Mouse (Mus musculus) MEL (cell line): ENCODE results near the gene Fam53b. TPM values are rescaled to one million over a fixed set of nuclear protein-coding genes. Genes with fewer than 3 reads are reported as not detected.

Experiments used
- DNase-seq: peaks from one replicate; pipeline ENCODE4 v3.0.0; 2011; ENCODE audit warnings: low read depth, low spot score
- H3K27ac ChIP-seq: 2 replicates; pipeline ENCODE4 v1.5.1; 2012; ENCODE audit warnings: low read depth, mild to moderate bottlenecking, control low read depth, low read length, moderate library complexity; ENCODE audit not compliant: control insufficient read depth
- H3K27me3 ChIP-seq, 2 experiments: fragments of 150-350 bp in 1 of 2; sonication (generic) in 1 of 2; 2 replicates each; pipeline ENCODE4 v1.6.1; 2012; ENCODE audit warnings: low read length in 2 of 2, mild to moderate bottlenecking in 2 of 2, improper control_type of control experiment in 1 of 2, moderate library complexity in 1 of 2; ENCODE audit not compliant: insufficient read depth in 2 of 2, control insufficient read depth in 1 of 2
- H3K36me3 ChIP-seq, 2 experiments: 2 replicates each; pipeline ENCODE4 v1.6.1; 2012 to 2014; ENCODE audit warnings: low read length in 2 of 2, improper control_type of control experiment in 1 of 2, inconsistent platforms in 1 of 2, mild to moderate bottlenecking in 1 of 2; ENCODE audit not compliant: insufficient read depth in 2 of 2, control insufficient read depth in 1 of 2
- H3K4me1 ChIP-seq, 2 experiments: fragments of 150-350 bp in 1 of 2; sonication (generic) in 1 of 2; 2 replicates each; pipeline ENCODE4 v1.6.1; 2012; ENCODE audit warnings: low read length in 2 of 2, improper control_type of control experiment in 1 of 2, mild to moderate bottlenecking in 1 of 2; ENCODE audit not compliant: insufficient read depth in 2 of 2, control insufficient read depth in 1 of 2
- H3K4me3 ChIP-seq, 2 experiments: fragments of 150-350 bp in 1 of 2; sonication (generic) in 1 of 2; 2 replicates each; pipeline ENCODE4 v1.5.1; 2012; ENCODE audit warnings: low read depth in 2 of 2, low read length in 2 of 2, mild to moderate bottlenecking in 2 of 2, moderate library complexity in 2 of 2, control low read depth in 1 of 2, improper control_type of control experiment in 1 of 2; ENCODE audit not compliant: control insufficient read depth in 1 of 2, insufficient read depth in 1 of 2
- H3K79me2 ChIP-seq: 2 replicates; pipeline ENCODE4 v1.6.1; 2012; ENCODE audit warnings: mild to moderate bottlenecking, low read length, moderate library complexity; ENCODE audit not compliant: control insufficient read depth, poor library complexity, insufficient read depth
- H3K9ac ChIP-seq: 2 replicates; pipeline ENCODE4 v1.6.1; 2012; ENCODE audit warnings: low read depth, mild to moderate bottlenecking, control low read depth, low read length, moderate library complexity; ENCODE audit not compliant: control insufficient read depth, poor library complexity, severe bottlenecking
- H3K9me3 ChIP-seq: fragments of 150-350 bp; sonication (generic); replicated peaks from 2 replicates; pipeline ENCODE4 v1.6.1; 2012; ENCODE audit warnings: mild to moderate bottlenecking, low read length, improper control_type of control experiment, moderate library complexity; ENCODE audit not compliant: insufficient read depth
- CTCF ChIP-seq, 3 experiments: IDR thresholded peaks in 2 of 3; conservative IDR thresholded peaks in 1 of 3; 2 replicates each; pipeline ENCODE4 v1.5.1; 2011 to 2012; ENCODE audit warnings: low read length in 3 of 3, low read depth in 2 of 3, mild to moderate bottlenecking in 2 of 3, improper control_type of control experiment in 1 of 3, inconsistent platforms in 1 of 3, mixed read lengths in 1 of 3, moderate library complexity in 1 of 3; ENCODE audit not compliant: control insufficient read depth in 1 of 3, insufficient read depth in 1 of 3, poor library complexity in 1 of 3, severe bottlenecking in 1 of 3
- ELF1 ChIP-seq: IDR thresholded peaks from 2 replicates; pipeline ENCODE4 v1.6.1; 2014; ENCODE audit warnings: low read depth, mild to moderate bottlenecking, inconsistent platforms, low read length, improper control_type of control experiment, moderate library complexity
- EP300 ChIP-seq, 2 experiments: IDR thresholded peaks; 2 replicates each; pipeline ENCODE4 v1.6.1; 2011; ENCODE audit warnings: improper control_type of control experiment in 2 of 2, low read length in 2 of 2, low read depth in 1 of 2, mild to moderate bottlenecking in 1 of 2
- ETS1 ChIP-seq: IDR thresholded peaks from 2 replicates; pipeline ENCODE4 v1.6.1; 2012; ENCODE audit warnings: low read depth, mild to moderate bottlenecking, inconsistent platforms, low read length, improper control_type of control experiment, moderate library complexity
- GABPA ChIP-seq: IDR thresholded peaks from 2 replicates; pipeline ENCODE4 v1.6.1; 2012; ENCODE audit warnings: low read depth, mild to moderate bottlenecking, inconsistent platforms, low read length, improper control_type of control experiment, moderate library complexity
- GATA1 ChIP-seq: IDR thresholded peaks from 2 replicates; pipeline ENCODE4 v1.6.1; 2011; ENCODE audit warnings: low read depth, low read length, improper control_type of control experiment
- HCFC1 ChIP-seq: IDR thresholded peaks from 2 replicates; pipeline ENCODE4 v1.6.1; 2012; ENCODE audit warnings: low read depth, mild to moderate bottlenecking, inconsistent platforms, low read length, improper control_type of control experiment, moderate library complexity
- KAT2A ChIP-seq: conservative IDR thresholded peaks from 2 replicates; pipeline ENCODE4 v1.6.1; 2012; ENCODE audit warnings: low read depth, low read length, improper control_type of control experiment, inconsistent platforms
- MAX ChIP-seq: IDR thresholded peaks from 2 replicates; pipeline ENCODE4 v1.6.1; 2011; ENCODE audit warnings: low read length, improper control_type of control experiment
- MEF2A ChIP-seq: IDR thresholded peaks from 2 replicates; pipeline ENCODE4 v1.6.1; 2014; ENCODE audit warnings: low read depth, mild to moderate bottlenecking, inconsistent platforms, low read length, improper control_type of control experiment; ENCODE audit not compliant: poor library complexity, insufficient replicate concordance, severe bottlenecking; ENCODE audit errors: extremely low read depth
- MXI1 ChIP-seq: IDR thresholded peaks from 2 replicates; pipeline ENCODE4 v1.6.1; 2011; ENCODE audit warnings: mild to moderate bottlenecking, low read depth, low read length, improper control_type of control experiment
- NELFE ChIP-seq: IDR thresholded peaks from 2 replicates; pipeline ENCODE4 v1.6.1; 2011; ENCODE audit warnings: low read depth, low read length, improper control_type of control experiment
- POLR2A ChIP-seq, 2 experiments: IDR thresholded peaks; 2 replicates each; pipeline ENCODE4 v1.6.1; 2011 to 2012; ENCODE audit warnings: low read length in 2 of 2, mild to moderate bottlenecking in 2 of 2, control low read depth in 1 of 2, improper control_type of control experiment in 1 of 2, low read depth in 1 of 2, moderate library complexity in 1 of 2; ENCODE audit not compliant: control insufficient read depth in 1 of 2, insufficient read depth in 1 of 2, poor library complexity in 1 of 2
- POLR2AphosphoS2 ChIP-seq: IDR thresholded peaks from 2 replicates; pipeline ENCODE4 v1.6.1; 2011; ENCODE audit warnings: low read length, improper control_type of control experiment
- POLR2AphosphoS5 ChIP-seq: IDR thresholded peaks from 2 replicates; pipeline ENCODE4 v1.6.1; 2012; ENCODE audit warnings: low read depth, borderline replicate concordance, mild to moderate bottlenecking, inconsistent platforms, low read length, moderate library complexity, mixed read lengths
- RCOR1 ChIP-seq: IDR thresholded peaks from 2 replicates; pipeline ENCODE4 v1.6.1; 2012; ENCODE audit warnings: low read depth, mild to moderate bottlenecking, inconsistent platforms, low read length, improper control_type of control experiment
- SIN3A ChIP-seq: IDR thresholded peaks from 2 replicates; pipeline ENCODE4 v1.6.1; 2012; ENCODE audit warnings: low read length, improper control_type of control experiment, inconsistent platforms
- SMC3 ChIP-seq: IDR thresholded peaks from 2 replicates; pipeline ENCODE4 v1.6.1; 2011; ENCODE audit warnings: low read depth, low read length, improper control_type of control experiment
- TBP ChIP-seq: IDR thresholded peaks from 2 replicates; pipeline ENCODE4 v1.8.0; 2011; ENCODE audit warnings: low read depth, low read length, improper control_type of control experiment
- TCF12 ChIP-seq: IDR thresholded peaks from 2 replicates; pipeline ENCODE4 v1.6.1; 2014; ENCODE audit warnings: low read depth, mild to moderate bottlenecking, inconsistent platforms, low read length, improper control_type of control experiment, moderate library complexity
- UBTF ChIP-seq: IDR thresholded peaks from 2 replicates; pipeline ENCODE4 v1.6.1; 2012; ENCODE audit warnings: low read depth, mild to moderate bottlenecking, inconsistent platforms, low read length, improper control_type of control experiment, moderate library complexity, borderline replicate concordance; ENCODE audit not compliant: insufficient read depth
- USF2 ChIP-seq, 2 experiments: IDR thresholded peaks; 2 replicates each; pipeline ENCODE4 v1.6.1; 2011 to 2012; ENCODE audit warnings: improper control_type of control experiment in 2 of 2, low read length in 2 of 2, borderline replicate concordance in 1 of 2, inconsistent platforms in 1 of 2, low read depth in 1 of 2, mild to moderate bottlenecking in 1 of 2; ENCODE audit not compliant: insufficient read depth in 1 of 2
- ZMIZ1 ChIP-seq: IDR thresholded peaks from 2 replicates; pipeline ENCODE4 v1.6.1; 2012; ENCODE audit warnings: low read depth, mild to moderate bottlenecking, inconsistent platforms, low read length, improper control_type of control experiment, moderate library complexity
- polyA plus RNA-seq, 2 experiments: library from polyadenylated mRNA; stranded (reverse) in 1 of 2; unstranded in 1 of 2; fragments of >175 nt in 1 of 2; fragments of >200 nt in 1 of 2; gene quantifications; 2 replicates each; pipeline versions ENCODE4 v1.2.1 to v1.2.4; 2012; ENCODE audit warnings: low replicate concordance in 2 of 2, low read depth in 1 of 2; ENCODE audit not compliant: insufficient read length in 2 of 2, insufficient read depth in 1 of 2, missing spikeins in 1 of 2
- total RNA-seq: library from RNA; depleted of rRNA; stranded (reverse); fragments of 300-350 nt; gene quantifications from 2 replicates; pipeline ENCODE4 v1.2.3, GENCODE M21; 2012

Gene Fam53b
- total and polyA plus RNA-seq, 3 experiments, result 7.9 to 15.4 TPM; not detected in 1

DNA sequence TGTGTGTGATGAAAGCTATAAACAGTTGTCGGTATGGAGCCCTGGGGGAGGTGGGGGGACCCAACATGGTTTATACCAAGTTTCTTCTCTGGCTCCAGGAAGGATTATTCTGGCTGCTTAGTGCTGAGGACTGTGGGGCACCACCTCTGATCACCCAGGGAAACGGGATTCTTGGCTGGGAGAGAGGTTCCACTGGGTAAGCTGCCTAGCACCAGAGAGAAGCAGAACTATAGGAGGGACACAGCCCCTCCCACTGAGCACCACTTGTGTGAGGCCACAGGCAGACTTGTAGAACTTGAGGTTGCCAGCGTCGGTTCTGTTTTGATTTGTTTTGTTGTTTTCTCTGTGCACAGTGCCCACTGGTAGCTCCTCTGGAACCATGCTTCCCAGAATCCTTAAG is 40.3 kb upstream of the Fam53b start:
- Histone ChIP-seq H3K27me3 (no peaks in the 10 kb centered on the region), H3K9ac (no peak overlapping the region), H3K36me3 (peaks cover 0 to 21% of the 10 kb centered on the region in 2 experiments; a peak in 2 of 4 replicates), H3K79me2 (peaks cover 5% of the 10 kb centered on the region), H3K4me1 (peaks cover 8 to 12% of the 10 kb centered on the region in 2 experiments), H3K27ac (no peak overlapping the region), H3K4me3 (no peak overlapping the region), H3K9me3 (no peaks in the 10 kb centered on the region)
- no peak for DNase-seq
- no peak for TF ChIP-seq MAX
- TF ChIP-seq MEF2A, result no peak

DNA sequence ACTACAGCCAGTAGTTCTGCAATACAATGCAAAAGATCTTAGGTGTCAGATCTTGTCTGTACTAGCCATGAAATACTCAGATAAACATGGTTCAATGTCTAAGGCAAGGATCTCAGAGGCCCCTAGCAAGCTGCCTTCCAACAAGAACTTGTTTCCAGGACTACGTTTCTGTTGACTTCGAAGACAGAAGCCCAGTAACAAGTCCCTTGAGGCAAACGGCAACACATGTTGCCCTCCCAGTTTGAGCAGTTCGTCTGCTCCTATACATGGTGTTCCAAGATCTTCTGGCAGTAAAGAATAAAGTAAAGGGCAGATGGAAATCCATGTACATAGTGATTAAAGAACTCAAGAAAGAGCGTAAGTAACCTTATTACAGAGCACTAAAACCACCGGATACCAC is 39.7 kb upstream of the Fam53b start:
- TF ChIP-seq CTCF (IDR thresholded peaks at IDR 0.05 in 2 of 3, conservative IDR thresholded peaks at IDR 0.05 in 1 of 3; ENCODE audit: control insufficient read depth in 1 of 3, insufficient read depth in 1 of 3, low read depth in 2 of 3, low read length in 3 of 3, poor library complexity in 1 of 3, severe bottlenecking in 1 of 3), result no peak
- TF ChIP-seq USF2 (IDR thresholded peaks at IDR 0.05; ENCODE audit: borderline replicate concordance in 1 of 2, insufficient read depth in 1 of 2, low read depth in 1 of 2, low read length in 2 of 2), result no peak
- no peak for TF ChIP-seq POLR2A (IDR thresholded peaks at IDR 0.05; ENCODE audit: control insufficient read depth in 1 of 2, insufficient read depth in 1 of 2, low read depth in 1 of 2, low read length in 2 of 2, poor library complexity in 1 of 2)
- TF ChIP-seq POLR2AphosphoS2, result no peak
- Histone ChIP-seq H3K4me3 (no peak overlapping the region), H3K9me3 (no peaks in the 10 kb centered on the region), H3K27me3 (no peaks in the 10 kb centered on the region), H3K4me1 (peaks cover 8% of the 10 kb centered on the region in 2 experiments), H3K79me2 (peaks cover 3% of the 10 kb centered on the region), H3K27ac (no peak overlapping the region), H3K9ac (no peak overlapping the region; the same call in 1 of the 2 replicates), H3K36me3 (peaks cover 3 to 18% of the 10 kb centered on the region in 2 experiments; a peak in 3 of 4 replicates)
- no peak for DNase-seq

DNA sequence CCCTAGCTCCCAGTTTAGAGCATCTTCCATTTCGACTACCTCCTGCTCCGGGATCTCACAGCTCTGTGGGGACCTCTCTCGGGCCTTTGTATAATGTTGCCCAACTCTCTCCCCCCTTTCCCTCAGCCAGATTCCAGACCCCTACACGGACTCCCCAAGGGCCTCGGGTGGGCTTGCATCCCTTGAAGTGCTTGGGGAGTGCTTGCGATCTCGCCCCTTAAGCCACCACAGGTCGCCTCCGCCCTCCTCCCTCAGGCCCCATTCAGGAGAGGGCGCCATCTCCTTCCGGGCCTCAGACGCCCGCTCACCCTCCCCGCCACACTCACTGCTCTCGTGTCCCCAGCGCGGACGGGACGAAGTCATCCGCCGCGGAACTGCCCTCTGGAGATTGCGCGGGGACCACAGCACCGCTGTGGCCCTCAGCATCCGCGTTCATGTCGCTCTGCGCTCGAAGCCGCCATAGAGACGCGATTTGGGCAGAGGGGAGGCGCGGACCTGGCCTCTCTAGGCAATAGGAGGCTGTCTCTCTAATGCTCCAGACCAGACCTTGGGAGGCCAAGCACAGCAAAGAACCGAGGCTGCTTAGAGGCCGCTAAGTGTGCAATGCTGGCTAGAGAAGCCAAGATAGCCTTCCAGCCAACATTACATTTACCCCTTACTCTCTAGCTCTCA is 38.6 kb upstream of the Fam53b start, which contains the start of gene Eef1akmt2:
TSS of gene Eef1akmt2 (minus strand) at position 501 of the 672 bp plus-strand sequence.
- H3K27me3 ChIP-seq, result no peaks in the 10 kb centered on the region
- H3K79me2 ChIP-seq, result peaks cover 3% of the 10 kb centered on the region
- no peaks in the 10 kb centered on the region for H3K9me3 ChIP-seq
- DNase-seq, result peak; percentile 93
- H3K4me3 ChIP-seq, result peak within 1 kb of the TSS; percentile 77 to 95
- H3K27ac ChIP-seq, result peak within 1 kb of the TSS; percentile 73
- H3K36me3 ChIP-seq, result peaks cover 3 to 18% of the 10 kb centered on the region in 2 experiments; a peak in 3 of 4 replicates
- H3K9ac ChIP-seq, result peak within 1 kb of the TSS; percentile 85
- H3K4me1 ChIP-seq, result peaks cover 8% of the 10 kb centered on the region in 2 experiments
- peak in 1 of 2 experiments; percentile 90 for TF ChIP-seq POLR2A (IDR thresholded peaks at IDR 0.05; ENCODE audit: control insufficient read depth in 1 of 2, insufficient read depth in 1 of 2, low read depth in 1 of 2, low read length in 2 of 2, poor library complexity in 1 of 2)
- TF ChIP-seq GABPA, result peak; percentile 52; the same call in 1 of the 2 replicates
- TF ChIP-seq UBTF, result 0 out of 2 replicates have a peak, but pooled peaks have one; percentile 47
- 0 out of 2 replicates have a peak, but pooled peaks have one; percentile 7 for TF ChIP-seq SMC3
- TF ChIP-seq RCOR1, result 0 out of 2 replicates have a peak, but pooled peaks have one; percentile 34
- TF ChIP-seq ELF1, result peak; percentile 53; the same call in 1 of the 2 replicates
- no peak for TF ChIP-seq GATA1
- TF ChIP-seq ZMIZ1, result peak; percentile 89
- TF ChIP-seq TBP, result peak; percentile 82; the same call in 1 of the 2 replicates
- TF ChIP-seq ETS1, result no peak
- peak; percentile 88 for TF ChIP-seq HCFC1
- peak; percentile 72 for TF ChIP-seq SIN3A
- no peak for TF ChIP-seq EP300 (IDR thresholded peaks at IDR 0.05; ENCODE audit: low read depth in 1 of 2, low read length in 2 of 2)
- TF ChIP-seq NELFE, result peak; percentile 86
- TF ChIP-seq CTCF (IDR thresholded peaks at IDR 0.05 in 2 of 3, conservative IDR thresholded peaks at IDR 0.05 in 1 of 3; ENCODE audit: control insufficient read depth in 1 of 3, insufficient read depth in 1 of 3, low read depth in 2 of 3, low read length in 3 of 3, poor library complexity in 1 of 3, severe bottlenecking in 1 of 3), result peak in 1 of 3 experiments; percentile 41; a peak in 2 of 6 replicates
- TF ChIP-seq MXI1, result no peak; the same call in 1 of the 2 replicates
- peak; percentile 21; the same call in 1 of the 2 replicates for TF ChIP-seq POLR2AphosphoS5
- TF ChIP-seq KAT2A, result peak; percentile 49
- peak; percentile 79 for TF ChIP-seq TCF12
- TF ChIP-seq POLR2AphosphoS2, result peak; percentile 73
